Mouse (Mus musculus) neural tube, embryonic 13.5 days (tissue): ENCODE measurements around the gene Ly6g6d. TPM values are rescaled to one million over a fixed set of nuclear protein-coding genes. Genes with fewer than 3 reads are reported as not detected.

Experiments
- ATAC-seq: fragments of 200-750 bp; cut with Nextera tagmentation; 2 replicates; pipeline ENCODE4 v1.8.0; 2017; ENCODE audit warnings: low read depth, mild to moderate bottlenecking, moderate TSS enrichment, moderate library complexity
- H3K27ac ChIP-seq: fragments of 300-500 bp; sonication (generic); replicated peaks from 2 replicates; pipeline ENCODE4 v1.5.1; 2015; ENCODE audit warnings: moderate library complexity, mild to moderate bottlenecking, inconsistent platforms
- H3K27me3 ChIP-seq: fragments of 300-500 bp; sonication (generic); 2 replicates; pipeline ENCODE4 v1.6.1; 2015; ENCODE audit warnings: mild to moderate bottlenecking, inconsistent platforms
- H3K36me3 ChIP-seq: fragments of 300-500 bp; sonication (generic); 2 replicates; pipeline ENCODE4 v1.6.1; 2015; ENCODE audit warnings: mild to moderate bottlenecking, inconsistent platforms
- H3K4me1 ChIP-seq: fragments of 300-500 bp; sonication (generic); replicated peaks from 2 replicates; pipeline ENCODE4 v1.6.1; 2015; ENCODE audit warnings: inconsistent platforms
- H3K4me2 ChIP-seq: fragments of 300-500 bp; sonication (generic); 2 replicates; pipeline ENCODE4 v1.6.1; 2015; ENCODE audit warnings: inconsistent platforms, mild to moderate bottlenecking, moderate library complexity
- H3K4me3 ChIP-seq: fragments of 300-500 bp; sonication (generic); 2 replicates; pipeline ENCODE4 v1.5.1; 2015; ENCODE audit warnings: mild to moderate bottlenecking, inconsistent platforms
- H3K9ac ChIP-seq: fragments of 300-500 bp; sonication (generic); 2 replicates; pipeline ENCODE4 v1.6.1; 2015; ENCODE audit warnings: moderate library complexity, mild to moderate bottlenecking, inconsistent platforms
- H3K9me3 ChIP-seq: fragments of 300-500 bp; sonication (generic); 2 replicates; pipeline ENCODE4 v1.6.1; 2016; ENCODE audit warnings: inconsistent platforms
- WGBS: fragments of 180-500 bp; shearing (Covaris S2); methylation state at CpG from one replicate; pipeline ENCODE4 v1.1.7; 2015; 5-methylcytosine and 5-hydroxymethylcytosine counted together
- polyA plus RNA-seq: library from polyadenylated mRNA; unstranded; fragments of >200 nt; fragmentation: Nextera tagmentation; extraction: Ambion mirVana; gene quantifications from 2 replicates; pipeline ENCODE4 v1.2.1, GENCODE M21; 2015

Gene Ly6g6d
- polyA plus RNA-seq, 1 experiment from 2014 or later = 0.95 TPM

DNA sequence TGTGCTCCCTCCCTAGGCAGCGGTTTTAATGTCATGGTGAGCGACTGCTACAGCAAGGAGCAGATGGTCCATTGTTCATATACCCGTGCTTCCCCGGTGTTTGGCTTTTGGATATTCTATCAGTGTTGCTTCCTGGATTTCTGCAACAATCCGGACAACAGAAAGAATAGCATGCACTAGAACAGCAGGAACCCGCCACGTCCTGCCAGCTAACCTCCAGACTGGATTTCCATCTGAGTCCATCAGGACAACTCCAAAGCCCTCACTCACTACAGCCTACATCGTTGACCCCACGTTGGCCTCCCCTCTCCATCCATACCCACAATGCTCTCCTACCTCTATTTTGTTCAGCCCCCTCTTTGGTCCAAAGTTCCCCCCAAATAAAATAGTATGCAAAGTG is 33.9 kb upstream of the Ly6g6d start:
- Histone ChIP-seq H3K4me1 (no peaks in the 10 kb centered on the region), H3K27me3 (no peaks in the 10 kb centered on the region), H3K9ac (no peak overlapping the region), H3K36me3 (peaks cover 29% of the 10 kb centered on the region), H3K27ac (no peak overlapping the region), H3K4me3 (no peak overlapping the region), H3K4me2 (no peak overlapping the region), H3K9me3 (no peaks in the 10 kb centered on the region)
- ATAC-seq = no peak
- WGBS = 66% methylated on average over 9 of the region's 9 CpGs

DNA sequence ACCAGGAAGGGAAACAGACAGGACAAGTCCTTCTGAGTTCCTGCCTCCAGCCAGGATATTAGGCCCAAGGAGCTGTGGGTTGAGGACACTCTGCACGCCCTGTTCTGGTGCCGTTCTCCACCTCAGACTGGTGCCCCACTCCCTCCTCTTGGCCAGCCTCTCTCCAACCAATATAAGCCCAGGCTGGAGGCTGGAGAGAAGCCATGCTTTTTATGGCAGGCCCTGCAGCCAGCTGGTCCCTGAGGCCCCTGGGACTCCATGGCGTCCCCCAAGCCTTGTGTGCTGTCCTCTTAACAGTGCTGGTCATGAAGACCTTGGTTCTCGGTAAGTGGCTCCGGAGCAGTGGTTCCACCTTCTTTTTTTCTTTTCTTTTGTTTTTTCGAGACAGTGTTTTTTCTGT is 30.2 kb upstream of the Ly6g6d start, which contains the start of gene Ly6g5c:
Ly6g5c (plus strand) TSS at position 183 of the 400 bp plus-strand sequence.
- 78% methylated on average over 6 of the region's 6 CpGs for WGBS
- ATAC-seq = no peak
- H3K9me3 ChIP-seq = no peaks in the 10 kb centered on the region
- no peak within 1 kb of the TSS for H3K27ac ChIP-seq
- H3K4me2 ChIP-seq = no peak within 1 kb of the TSS
- H3K27me3 ChIP-seq = no peaks in the 10 kb centered on the region
- H3K36me3 ChIP-seq = peaks cover 14% of the 10 kb centered on the region
- no peak within 1 kb of the TSS for H3K9ac ChIP-seq
- no peak within 1 kb of the TSS for H3K4me3 ChIP-seq
- H3K4me1 ChIP-seq = peaks cover 8% of the 10 kb centered on the region; the same call in 1 of the 2 replicates

DNA sequence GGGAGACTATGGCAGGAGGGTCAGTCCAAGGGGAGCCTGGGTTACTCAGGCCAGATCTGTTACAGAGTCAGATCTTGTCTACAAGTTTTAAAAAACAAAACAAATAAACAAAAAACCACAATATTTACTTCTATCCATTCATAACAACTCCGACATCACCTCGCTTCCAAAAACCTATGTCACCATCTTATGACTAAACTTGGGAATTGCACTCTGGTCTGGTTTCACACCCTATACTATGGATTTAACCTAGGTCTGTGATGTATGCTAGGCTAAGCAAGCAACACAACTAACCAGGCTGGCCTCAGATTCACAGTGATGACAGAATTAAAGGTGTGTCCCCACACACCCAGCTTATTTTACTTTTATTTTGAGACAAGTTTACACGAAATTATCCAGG is 28.7 kb upstream of the Ly6g6d start:
- Histone ChIP-seq H3K4me1 (peaks cover 8% of the 10 kb centered on the region; the same call in 1 of the 2 replicates), H3K36me3 (peaks cover 30% of the 10 kb centered on the region), H3K27me3 (no peaks in the 10 kb centered on the region), H3K4me3 (no peak overlapping the region), H3K27ac (no peak overlapping the region), H3K9ac (no peak overlapping the region), H3K9me3 (no peaks in the 10 kb centered on the region), H3K4me2 (no peak overlapping the region)
- WGBS = 75% methylated on average over 3 of the region's 3 CpGs
- no peak for ATAC-seq

DNA sequence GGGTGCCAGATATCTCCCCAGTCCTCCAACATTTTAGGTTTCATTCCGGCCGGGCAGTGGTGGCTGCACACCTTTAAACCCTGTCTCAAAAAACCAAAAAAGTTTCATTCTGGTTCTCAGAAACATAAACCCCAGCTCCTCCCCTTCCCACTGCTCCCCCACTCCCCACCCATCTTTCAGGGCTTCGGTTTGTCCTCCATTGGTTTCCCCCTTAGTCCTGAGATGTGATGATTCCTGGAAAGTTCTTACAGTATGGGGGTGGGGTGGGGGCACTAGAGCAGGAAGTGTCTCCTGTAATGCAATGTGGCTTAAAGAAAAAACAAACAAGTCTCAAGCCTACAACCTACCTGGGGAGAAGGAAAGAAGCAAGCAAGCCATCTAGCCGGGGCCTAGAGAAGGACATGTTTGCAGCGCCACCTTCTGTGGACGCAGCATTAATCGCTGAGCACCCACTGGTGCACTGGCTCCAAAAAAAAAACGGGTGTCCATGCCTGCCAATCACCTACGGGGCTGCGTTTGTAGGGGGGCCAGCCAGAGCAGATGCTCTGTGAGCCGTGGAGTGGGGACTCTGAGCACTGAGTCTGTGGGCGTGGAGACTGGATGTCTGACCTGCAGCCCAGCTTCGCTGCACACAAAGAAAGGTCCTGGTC is 28.0 kb upstream of the Ly6g6d start:
- Histone ChIP-seq H3K4me1 (peaks cover 8% of the 10 kb centered on the region; the same call in 1 of the 2 replicates), H3K36me3 (peaks cover 36% of the 10 kb centered on the region), H3K27me3 (no peaks in the 10 kb centered on the region), H3K27ac (no peak overlapping the region), H3K4me3 (no peak overlapping the region), H3K4me2 (peak overlapping the region; percentile 35), H3K9me3 (no peaks in the 10 kb centered on the region), H3K9ac (peak overlapping the region; percentile 52; the same call in 1 of the 2 replicates)
- 31% methylated on average over 13 of the region's 13 CpGs for WGBS
- ATAC-seq = no peak

DNA sequence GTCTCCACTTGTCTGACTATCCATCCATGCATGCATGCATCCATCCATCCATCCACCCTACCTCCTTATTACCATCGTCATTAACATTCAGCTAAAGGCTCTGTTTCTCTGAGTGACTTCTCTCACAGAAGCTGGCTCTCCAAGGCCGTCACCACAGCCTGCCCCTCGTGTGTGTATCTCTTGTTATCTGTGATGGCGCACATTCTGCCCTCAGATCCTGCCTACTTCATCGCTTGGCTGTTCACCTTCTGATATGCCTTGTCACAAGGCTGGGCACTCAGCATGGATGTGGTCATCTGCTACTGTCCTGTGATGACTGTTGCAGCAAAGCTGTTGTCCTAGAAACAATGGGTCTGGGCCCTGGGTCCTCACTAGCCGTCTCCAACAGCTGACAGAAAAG is 26.9 kb upstream of the Ly6g6d start:
- ATAC-seq = no peak
- WGBS = 77% methylated on average over 6 of the region's 6 CpGs
- Histone ChIP-seq H3K4me2 (no peak overlapping the region), H3K9me3 (no peaks in the 10 kb centered on the region), H3K9ac (0 out of 2 replicates have a peak overlapping the region, but pooled peaks have one; percentile 22), H3K4me3 (no peak overlapping the region), H3K36me3 (peaks cover 48% of the 10 kb centered on the region), H3K27me3 (no peaks in the 10 kb centered on the region), H3K4me1 (peaks cover 8% of the 10 kb centered on the region; the same call in 1 of the 2 replicates), H3K27ac (no peak overlapping the region)

DNA sequence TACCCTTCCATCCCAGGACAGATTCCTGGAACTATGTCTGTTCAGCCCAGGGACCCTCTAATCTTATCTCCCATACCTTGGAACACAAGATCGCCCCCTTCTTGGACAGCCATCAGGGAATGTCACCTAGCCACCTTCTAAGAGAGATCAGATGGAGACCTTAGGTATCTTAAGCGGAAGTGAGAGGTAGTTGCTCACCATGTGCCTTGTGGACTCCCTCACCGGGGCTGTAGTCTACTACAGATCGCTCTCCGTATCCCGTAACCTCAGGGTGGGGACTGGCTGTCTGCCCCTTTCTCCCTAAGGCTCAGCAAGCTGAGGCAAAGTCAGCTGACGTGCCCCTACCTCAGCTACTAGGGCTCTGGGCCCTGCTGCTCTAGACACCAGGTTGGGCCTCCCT is 26.2 kb upstream of the Ly6g6d start:
- WGBS = 90% methylated on average over 7 of the region's 7 CpGs
- H3K4me1 ChIP-seq = peaks cover 8% of the 10 kb centered on the region; the same call in 1 of the 2 replicates
- H3K27me3 ChIP-seq = no peaks in the 10 kb centered on the region
- no peak overlapping the region for H3K27ac ChIP-seq
- no peak overlapping the region for H3K4me3 ChIP-seq
- H3K9ac ChIP-seq = no peak overlapping the region
- peaks cover 54% of the 10 kb centered on the region for H3K36me3 ChIP-seq
- no peaks in the 10 kb centered on the region for H3K9me3 ChIP-seq
- no peak for ATAC-seq
- H3K4me2 ChIP-seq = no peak overlapping the region

DNA sequence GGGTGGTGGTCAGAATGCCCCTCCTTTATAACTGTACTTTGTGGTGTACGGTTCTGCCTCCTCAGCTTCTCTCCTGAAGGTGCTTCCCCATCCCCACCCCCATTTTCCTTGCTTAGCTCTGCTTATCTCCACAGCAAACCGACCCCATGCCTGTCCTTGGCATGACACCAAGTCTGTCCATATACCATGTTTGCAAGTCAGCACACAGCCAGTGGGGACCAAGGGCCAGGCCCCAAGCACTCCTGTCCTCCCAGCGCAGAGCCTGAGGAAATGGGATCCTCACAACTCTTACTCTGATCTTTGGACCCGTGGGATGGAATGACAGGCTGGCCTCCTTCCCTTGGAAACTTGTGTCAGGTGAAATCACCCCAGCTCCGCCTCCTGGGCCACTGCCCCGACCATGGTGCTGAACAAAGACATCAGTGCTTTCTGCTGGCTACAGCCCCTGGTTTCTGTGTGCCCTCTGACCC is 25.4 kb upstream of the Ly6g6d start:
- H3K9ac ChIP-seq = no peak overlapping the region
- H3K27ac ChIP-seq = no peak overlapping the region
- ATAC-seq = no peak
- H3K9me3 ChIP-seq = no peaks in the 10 kb centered on the region
- peaks cover 8% of the 10 kb centered on the region; the same call in 1 of the 2 replicates for H3K4me1 ChIP-seq
- no peak overlapping the region for H3K4me3 ChIP-seq
- 76% methylated on average over 6 of the region's 6 CpGs for WGBS
- H3K27me3 ChIP-seq = no peaks in the 10 kb centered on the region
- H3K4me2 ChIP-seq = no peak overlapping the region
- H3K36me3 ChIP-seq = peaks cover 63% of the 10 kb centered on the region

DNA sequence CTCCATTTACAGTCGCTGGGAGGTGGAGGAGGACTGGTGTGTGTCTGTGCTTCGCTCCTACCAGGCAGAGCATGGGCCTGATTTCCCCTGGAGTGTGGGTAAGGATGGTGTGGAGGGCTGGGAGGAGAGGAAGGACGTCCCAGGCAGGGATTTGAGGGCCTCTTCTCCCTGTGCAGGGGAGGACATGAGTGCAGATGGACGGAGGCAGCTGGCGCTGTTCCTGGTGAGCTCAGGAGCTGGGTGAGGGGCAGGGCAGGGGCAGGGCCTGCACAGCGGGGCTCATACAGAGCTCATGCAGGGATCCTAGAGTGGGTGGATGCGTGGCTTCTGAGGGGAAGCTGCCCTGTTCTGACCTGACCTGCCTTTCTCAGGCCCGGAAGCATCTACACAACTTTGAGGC is 24.4 kb upstream of the Ly6g6d start:
- Histone ChIP-seq H3K4me1 (peaks cover 8% of the 10 kb centered on the region; the same call in 1 of the 2 replicates), H3K36me3 (peaks cover 72% of the 10 kb centered on the region)

DNA sequence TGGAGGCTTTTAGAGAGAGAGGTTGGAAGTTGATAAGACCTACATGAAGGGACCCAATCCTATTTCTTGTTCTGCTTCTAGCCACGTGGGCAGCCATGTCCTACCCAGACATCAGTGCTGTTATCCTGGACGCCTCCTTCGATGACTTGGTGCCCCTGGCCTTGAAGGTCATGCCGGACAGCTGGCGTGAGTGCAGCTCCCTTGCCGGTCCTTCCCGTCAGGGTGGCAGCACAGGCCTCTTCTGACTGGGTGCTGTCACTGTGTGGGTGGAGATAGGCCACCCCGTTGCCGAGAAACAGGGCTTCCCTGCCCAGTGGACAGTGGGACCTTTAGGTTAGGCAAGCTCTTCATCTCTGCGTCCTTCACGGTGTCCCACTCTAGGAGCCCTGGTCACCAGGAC is 23.3 kb upstream of the Ly6g6d start:
- no peak for ATAC-seq
- Histone ChIP-seq H3K9ac (no peak overlapping the region), H3K9me3 (no peaks in the 10 kb centered on the region), H3K4me3 (no peak overlapping the region), H3K4me2 (no peak overlapping the region), H3K27me3 (no peaks in the 10 kb centered on the region), H3K27ac (no peak overlapping the region), H3K36me3 (peaks cover 84% of the 10 kb centered on the region), H3K4me1 (peaks cover 7% of the 10 kb centered on the region; the same call in 1 of the 2 replicates)
- 95% methylated on average over 11 of the region's 11 CpGs for WGBS

More for the DNA sequence above, 24.4 kb upstream of the Ly6g6d start:
- Histone ChIP-seq H3K4me2 (no peak overlapping the region), H3K9ac (no peak overlapping the region), H3K27ac (no peak overlapping the region), H3K4me3 (no peak overlapping the region), H3K9me3 (no peaks in the 10 kb centered on the region), H3K27me3 (no peaks in the 10 kb centered on the region)
- ATAC-seq = no peak
- whole genome bisulfite sequencing = 79% methylated on average over 8 of the region's 8 CpGs

DNA sequence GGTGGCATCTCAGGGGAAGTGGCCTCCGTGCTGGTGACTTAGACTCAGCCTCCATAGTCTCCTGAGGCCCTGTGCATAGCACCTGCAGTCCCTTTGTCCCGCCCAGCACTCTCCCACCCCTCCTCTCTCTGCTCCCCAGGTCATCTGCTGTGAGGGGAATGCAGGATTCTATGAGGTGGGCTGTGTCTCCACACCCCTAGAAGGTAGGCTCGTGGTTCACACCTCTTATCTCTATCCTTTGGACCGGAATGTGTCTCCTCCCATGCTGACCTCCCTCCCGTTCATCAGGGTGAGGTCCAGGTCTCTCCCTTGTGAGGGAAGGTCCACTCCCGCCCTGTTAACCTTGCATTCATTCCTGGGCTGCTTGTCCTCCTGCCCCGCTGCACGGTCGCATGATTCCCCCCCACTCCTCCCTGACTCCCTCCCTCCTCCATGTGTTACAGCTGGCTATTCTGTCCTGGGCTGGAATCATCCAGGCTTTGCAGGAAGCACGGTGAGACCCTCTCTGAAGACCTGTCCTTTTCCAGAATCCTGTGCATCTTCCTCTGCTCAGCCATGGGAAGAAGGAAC is 22.4 kb upstream of the Ly6g6d start:
- no peaks in the 10 kb centered on the region for H3K4me1 ChIP-seq
- H3K4me3 ChIP-seq = no peak overlapping the region
- no peak overlapping the region for H3K27ac ChIP-seq
- H3K9me3 ChIP-seq = no peaks in the 10 kb centered on the region
- no peaks in the 10 kb centered on the region for H3K27me3 ChIP-seq
- peaks cover 91% of the 10 kb centered on the region for H3K36me3 ChIP-seq
- no peak for ATAC-seq
- no peak overlapping the region for H3K4me2 ChIP-seq
- no peak overlapping the region for H3K9ac ChIP-seq
- 79% methylated on average over 10 of the region's 10 CpGs for WGBS

DNA sequence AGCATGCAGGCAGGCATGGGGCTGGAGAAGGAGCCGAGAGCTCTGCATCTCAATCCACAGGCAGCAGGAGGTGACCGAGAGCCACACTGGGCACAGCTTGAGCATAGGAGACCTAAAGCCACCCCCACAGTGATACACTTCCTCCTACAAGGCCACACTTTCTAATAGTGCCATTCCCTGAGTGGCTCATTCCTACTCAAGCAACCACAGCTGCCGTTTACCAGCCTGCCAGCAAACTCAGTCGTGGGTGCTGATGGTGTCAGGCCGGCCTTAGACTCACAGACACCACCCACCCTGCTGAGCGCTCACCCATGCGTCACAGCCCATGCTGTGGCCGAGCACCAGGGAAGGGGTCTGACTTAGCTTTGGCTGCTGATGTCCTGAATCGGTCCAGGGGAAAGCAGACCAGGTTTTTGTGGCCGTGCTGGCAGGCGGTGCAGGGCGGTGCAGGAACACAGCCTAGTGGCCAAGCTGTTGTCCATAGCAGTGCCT is 19.3 kb upstream of the Ly6g6d start:
- WGBS = 87% methylated on average over 12 of the region's 12 CpGs
- ATAC-seq = no peak
- no peak overlapping the region for H3K9ac ChIP-seq
- no peaks in the 10 kb centered on the region for H3K4me1 ChIP-seq
- no peaks in the 10 kb centered on the region for H3K9me3 ChIP-seq
- no peak overlapping the region for H3K4me2 ChIP-seq
- peaks cover 99% of the 10 kb centered on the region for H3K36me3 ChIP-seq
- no peak overlapping the region for H3K4me3 ChIP-seq
- no peak overlapping the region for H3K27ac ChIP-seq
- no peaks in the 10 kb centered on the region for H3K27me3 ChIP-seq

DNA sequence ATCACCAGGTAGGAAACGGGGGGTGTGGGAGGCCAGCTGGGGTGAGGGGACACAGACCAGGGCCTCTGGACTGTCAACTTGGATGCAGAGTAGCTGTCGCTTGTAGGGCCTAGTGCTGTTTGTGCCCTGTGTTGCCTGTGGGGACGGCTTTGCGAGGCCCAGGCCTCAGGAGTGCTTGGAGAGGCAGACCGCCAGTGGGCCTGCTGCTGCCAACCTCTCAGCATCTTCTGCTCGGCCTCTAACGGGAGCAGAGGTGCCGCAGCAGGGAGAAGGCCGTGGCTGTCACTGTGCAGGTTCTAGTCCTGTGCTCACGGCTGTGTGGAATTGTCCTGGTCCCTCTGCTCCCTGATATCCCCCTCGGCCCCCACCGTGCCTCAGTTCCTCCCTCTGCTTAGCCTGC is 18.7 kb upstream of the Ly6g6d start:
- ATAC-seq = no peak
- Histone ChIP-seq H3K4me1 (no peaks in the 10 kb centered on the region), H3K9ac (no peak overlapping the region), H3K9me3 (no peaks in the 10 kb centered on the region), H3K27me3 (no peaks in the 10 kb centered on the region), H3K4me3 (no peak overlapping the region), H3K4me2 (no peak overlapping the region), H3K36me3 (peaks cover 96% of the 10 kb centered on the region), H3K27ac (no peak overlapping the region)
- 86% methylated on average over 12 of the region's 12 CpGs for WGBS
